ENCODE assay signal across 9 mouse cellular contexts in the genomic region with DNA sequence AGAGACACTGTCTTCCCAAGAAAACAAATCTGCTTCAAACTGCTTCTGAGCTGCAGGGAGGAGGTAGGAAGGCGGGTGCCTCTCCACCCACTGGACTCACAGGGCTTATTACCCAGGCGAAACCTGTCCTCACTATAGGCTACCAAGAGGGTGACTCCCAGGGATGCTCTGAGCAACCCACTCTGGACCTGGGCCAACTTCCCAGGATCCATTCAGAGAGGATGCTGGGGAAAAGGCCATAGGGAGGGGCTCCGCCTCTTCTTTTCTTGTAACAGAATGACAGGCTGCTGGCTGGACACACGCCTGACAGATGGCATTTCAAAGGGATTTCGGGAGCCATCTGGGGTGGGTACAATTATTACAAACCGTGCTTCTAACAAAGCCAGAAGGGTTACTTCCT.
A peak's percentile ranks its signal among the peaks of the same experiment; 100 is the strongest.
DNase-seq lines count a peak whose midpoint lies in the region; ATAC-seq and TF ChIP-seq lines count a peak whose summit lies in the region.
"Had no signal": no experiment of that assay in that cellular context is flagged by ENCODE, and none has a peak within 500 bp of the region (broad histone marks: within the 10 kb centered on the region; RNA-seq: fewer than 3 reads in every experiment).

No protein-coding gene starts in this region.

- no peak overlapping the region for H3K9ac ChIP-seq in kidney, embryonic 15.5 days
- no peak overlapping the region for H3K9ac ChIP-seq in kidney, embryonic 16.5 days (replicated peaks; ENCODE audit: low read length)
- 0 out of 2 replicates have a peak overlapping the region, but pooled peaks have one; percentile 15 for H3K9ac ChIP-seq in forebrain, embryonic 16.5 days (replicated peaks; ENCODE audit: low read depth, low read length)
- no peak overlapping the region for H3K9ac ChIP-seq in midbrain, embryonic 15.5 days

- H3K27ac ChIP-seq in kidney, embryonic 15.5 days, result no peak overlapping the region
- H3K27ac ChIP-seq in kidney, embryonic 16.5 days (ENCODE audit: low read length), result no peak overlapping the region
- H3K27ac ChIP-seq in cerebellum, adult 2 months (ENCODE audit: insufficient read depth, low read length), result no peak overlapping the region
- H3K27ac ChIP-seq in forebrain, embryonic 16.5 days (ENCODE audit: low read length), result peak overlapping the region; percentile 83
- H3K27ac ChIP-seq in layer of hippocampus, adult 2 months, result peak overlapping the region; percentile 40; the same call in 1 of the 2 replicates
- H3K27ac ChIP-seq in midbrain, embryonic 15.5 days, result peak overlapping the region; percentile 65

- no peaks in the 10 kb centered on the region for H3K36me3 ChIP-seq in kidney, embryonic 15.5 days
- no peaks in the 10 kb centered on the region for H3K36me3 ChIP-seq in kidney, embryonic 16.5 days (ENCODE audit: insufficient read depth, low read length)
- no peaks in the 10 kb centered on the region for H3K36me3 ChIP-seq in forebrain, embryonic 16.5 days (ENCODE audit: control insufficient read depth, insufficient read depth)
- no peaks in the 10 kb centered on the region for H3K36me3 ChIP-seq in midbrain, embryonic 15.5 days (replicated peaks)

- 0 out of 2 replicates have a peak, but pooled peaks have one; percentile 52 for ATAC-seq in kidney, embryonic 15.5 days (replicated peaks; ENCODE audit: low FRiP score)
- ATAC-seq in kidney, embryonic 16.5 days (ENCODE audit: low FRiP score, low TSS enrichment), result no peak; the same call in 1 of the 2 replicates
- ATAC-seq in forebrain, embryonic 16.5 days, result peak; percentile 95
- peak; percentile 94 for ATAC-seq in midbrain, embryonic 15.5 days (replicated peaks)
- no peak for ATAC-seq in megakaryocyte progenitor cell, adult 5-6 weeks (replicated peaks; ENCODE audit: poor library complexity)

- H3K4me2 ChIP-seq in kidney, embryonic 15.5 days, result no peak overlapping the region
- H3K4me2 ChIP-seq in kidney, embryonic 16.5 days (replicated peaks; ENCODE audit: low read depth, low read length), result no peak overlapping the region
- H3K4me2 ChIP-seq in forebrain, embryonic 16.5 days (ENCODE audit: low read length), result peak overlapping the region; percentile 44
- H3K4me2 ChIP-seq in midbrain, embryonic 15.5 days, result peak overlapping the region; percentile 29

- TF ChIP-seq CTCF in cerebellum, adult 2 months (IDR thresholded peaks at IDR 0.05; ENCODE audit: borderline replicate concordance, insufficient read depth, low read depth, low read length), result no peak
- no peak for TF ChIP-seq CTCF in layer of hippocampus, adult 2 months (conservative IDR thresholded peaks at IDR 0.05)

- peaks cover 29% of the 10 kb centered on the region for H3K4me1 ChIP-seq in kidney, embryonic 15.5 days
- peaks cover 21% of the 10 kb centered on the region; the same call in 1 of the 2 replicates for H3K4me1 ChIP-seq in kidney, embryonic 16.5 days (ENCODE audit: insufficient read depth, low read length)
- peaks cover 7% of the 10 kb centered on the region for H3K4me1 ChIP-seq in cerebellum, adult 2 months (ENCODE audit: control insufficient read depth, insufficient read depth, low read length)
- H3K4me1 ChIP-seq in forebrain, embryonic 16.5 days (replicated peaks; ENCODE audit: control insufficient read depth, insufficient read depth, low read length), result peaks cover 40% of the 10 kb centered on the region
- peaks cover 56% of the 10 kb centered on the region for H3K4me1 ChIP-seq in midbrain, embryonic 15.5 days

- WGBS in kidney, embryonic 15.5 days, result 34% methylated on average over 6 of the region's 6 CpGs
- WGBS in kidney, embryonic 16.5 days, result 47% methylated on average over 6 of the region's 6 CpGs
- WGBS in cerebellum, adult 2 months, result 5% methylated on average over 6 of the region's 6 CpGs
- 2% methylated on average over 6 of the region's 6 CpGs for WGBS in forebrain, embryonic 16.5 days
- 5% methylated on average over 6 of the region's 6 CpGs for WGBS in midbrain, embryonic 15.5 days

- no peaks in the 10 kb centered on the region for H3K9me3 ChIP-seq in kidney, embryonic 15.5 days (replicated peaks)
- no peaks in the 10 kb centered on the region for H3K9me3 ChIP-seq in kidney, embryonic 16.5 days (ENCODE audit: low read length)
- no peaks in the 10 kb centered on the region for H3K9me3 ChIP-seq in forebrain, embryonic 16.5 days (ENCODE audit: control insufficient read depth, low read length)
- no peaks in the 10 kb centered on the region for H3K9me3 ChIP-seq in midbrain, embryonic 15.5 days

- DNase-seq in cerebellum, adult 2 months, result peak; percentile 96 to 99
- DNase-seq in layer of hippocampus, adult 2 months (ENCODE audit: low spot score in 2 of 2), result peak; percentile 72 to 80
- DNase-seq in thymus, postnatal 36 days, result no peak

- H3K4me3 ChIP-seq in kidney, embryonic 15.5 days (replicated peaks), result no peak overlapping the region
- H3K4me3 ChIP-seq in kidney, embryonic 16.5 days (ENCODE audit: low read length), result no peak overlapping the region
- H3K4me3 ChIP-seq in cerebellum, adult 2 months (replicated peaks; ENCODE audit: insufficient read depth, low read depth, low read length), result peak overlapping the region; percentile 1
- H3K4me3 ChIP-seq in forebrain, embryonic 16.5 days (replicated peaks; ENCODE audit: low read length), result no peak overlapping the region; the same call in 1 of the 2 replicates
- peak overlapping the region; percentile 22; the same call in 1 of the 2 replicates for H3K4me3 ChIP-seq in layer of hippocampus, adult 2 months
- H3K4me3 ChIP-seq in midbrain, embryonic 15.5 days, result no peak overlapping the region

- no peak for TF ChIP-seq POLR2A in cerebellum, adult 2 months (IDR thresholded peaks at IDR 0.05; ENCODE audit: borderline replicate concordance, insufficient read depth, low read length)

- no peaks in the 10 kb centered on the region for H3K27me3 ChIP-seq in kidney, embryonic 15.5 days
- no peaks in the 10 kb centered on the region for H3K27me3 ChIP-seq in kidney, embryonic 16.5 days (ENCODE audit: insufficient read depth, low read length)
- H3K27me3 ChIP-seq in cerebellum, adult 2 months (ENCODE audit: control insufficient read depth, insufficient read depth, low read length), result no peaks in the 10 kb centered on the region
- no peaks in the 10 kb centered on the region for H3K27me3 ChIP-seq in forebrain, embryonic 16.5 days (replicated peaks; ENCODE audit: control insufficient read depth, insufficient read depth, low read length)
- H3K27me3 ChIP-seq in midbrain, embryonic 15.5 days (replicated peaks), result no peaks in the 10 kb centered on the region
- H3K27me3 ChIP-seq: CH12.LX had no signal

Comparison
In these comparisons a context has a peak if more than half of its experiments do, and no peak if none do; other contexts are left out.
1. ATAC-seq: peak in kidney, embryonic 15.5 days (single experiment), forebrain, embryonic 16.5 days (single experiment) and midbrain, embryonic 15.5 days (single experiment); none in kidney, embryonic 16.5 days (single experiment) and megakaryocyte progenitor cell, adult 5-6 weeks (single experiment).
2. H3K27ac ChIP-seq: peak in forebrain, embryonic 16.5 days (single experiment), layer of hippocampus, adult 2 months (single experiment) and midbrain, embryonic 15.5 days (single experiment); none in kidney, embryonic 15.5 days (single experiment), kidney, embryonic 16.5 days (single experiment) and cerebellum, adult 2 months (single experiment).
3. H3K4me2 ChIP-seq: peak in forebrain, embryonic 16.5 days (single experiment) and midbrain, embryonic 15.5 days (single experiment); none in kidney, embryonic 15.5 days (single experiment) and kidney, embryonic 16.5 days (single experiment).
4. H3K4me3 ChIP-seq: peak in cerebellum, adult 2 months (single experiment) and layer of hippocampus, adult 2 months (single experiment); none in kidney, embryonic 15.5 days (single experiment), kidney, embryonic 16.5 days (single experiment), forebrain, embryonic 16.5 days (single experiment) and midbrain, embryonic 15.5 days (single experiment).
5. DNase-seq: peak in cerebellum, adult 2 months (2 of 2) and layer of hippocampus, adult 2 months (2 of 2); none in thymus, postnatal 36 days (0 of 2).